Mouse (Mus musculus) lung, adult 2 months (tissue): Measurements from ENCODE around the gene Asb8.

ENCODE experiments used
- CTCF ChIP-seq: fragments of 200-500 bp; IDR thresholded peaks from 2 replicates; pipeline ENCODE4 v1.5.1; 2011; ENCODE audit warnings: mild to moderate bottlenecking, low read length, control low read depth; ENCODE audit not compliant: insufficient read depth
- POLR2A ChIP-seq: fragments of 200-500 bp; IDR thresholded peaks from 2 replicates; pipeline ENCODE4 v1.6.1; 2011; ENCODE audit warnings: low read depth, mild to moderate bottlenecking, control low read depth, low read length, borderline replicate concordance; ENCODE audit errors: extremely low read depth

GRCm38 (mm10) chr15:98195442-98195841 lies 30.0 kb upstream of the Asb8 start, which contains the start of gene Olfr288:
- TF ChIP-seq CTCF (no peak), POLR2A (no peak)
